Mouse (Mus musculus): ENCODE measurements around the gene Srsf3.

The Srsf3 gene

GRCm38 (mm10) chr17:29044925-29045319 is 12.5 kb downstream of the Srsf3 start:
- no peak for DNase-seq (ENCODE audit: low spot score in 2 of 2)

- peak in 1 of 2 experiments; percentile 47 for DNase-seq (ENCODE audit: low spot score in 2 of 2)
Observed at GRCm38 (mm10) chr17:29045741-29046530, 13.5 kb downstream of the Srsf3 start.

- DNase-seq (ENCODE audit: low spot score in 2 of 2), result no peak
Observed at GRCm38 (mm10) chr17:29046863-29047262, 14.4 kb downstream of the Srsf3 start.

GRCm38 (mm10) chr17:29047697-29048514 is 15.5 kb downstream of the Srsf3 start:
- no peak for DNase-seq (ENCODE audit: low spot score in 2 of 2)

GRCm38 (mm10) chr17:29048748-29049507 is 16.5 kb downstream of the Srsf3 start:
- DNase-seq (ENCODE audit: low spot score in 2 of 2), result peak; percentile 78 to 91

GRCm38 (mm10) chr17:29049508-29049889 is 17.1 kb downstream of the Srsf3 start:
- no peak for DNase-seq (ENCODE audit: low spot score in 2 of 2)

- DNase-seq (ENCODE audit: low spot score in 2 of 2), result no peak
Observed at GRCm38 (mm10) chr17:29049923-29050322, 17.5 kb downstream of the Srsf3 start.

- DNase-seq (ENCODE audit: low spot score in 2 of 2), result no peak
Observed at GRCm38 (mm10) chr17:29050791-29051190, 18.4 kb downstream of the Srsf3 start.

- DNase-seq (ENCODE audit: low spot score in 2 of 2), result no peak
Observed at GRCm38 (mm10) chr17:29053067-29053466, 20.6 kb downstream of the Srsf3 start.

GRCm38 (mm10) chr17:29053841-29054240 is 21.4 kb downstream of the Srsf3 start:
- peak in 1 of 2 experiments; percentile 66 for DNase-seq (ENCODE audit: low spot score in 2 of 2)

GRCm38 (mm10) chr17:29054429-29054828 is 22.0 kb downstream of the Srsf3 start:
- no peak for DNase-seq (ENCODE audit: low spot score in 2 of 2)

GRCm38 (mm10) chr17:29055586-29055985 is 23.2 kb downstream of the Srsf3 start:
- DNase-seq (ENCODE audit: low spot score in 2 of 2), result no peak

- DNase-seq (ENCODE audit: low spot score in 2 of 2), result no peak
Observed at GRCm38 (mm10) chr17:29056207-29056606, 23.8 kb downstream of the Srsf3 start.

- DNase-seq (ENCODE audit: low spot score in 2 of 2), result no peak
Observed at GRCm38 (mm10) chr17:29056699-29057151, 24.3 kb downstream of the Srsf3 start.

- DNase-seq (ENCODE audit: low spot score in 2 of 2), result no peak
Observed at GRCm38 (mm10) chr17:29057361-29057890, 25.0 kb downstream of the Srsf3 start.

GRCm38 (mm10) chr17:29057961-29058360 is 25.5 kb downstream of the Srsf3 start:
- no peak for DNase-seq (ENCODE audit: low spot score in 2 of 2)

- DNase-seq (ENCODE audit: low spot score in 2 of 2), result no peak
Observed at GRCm38 (mm10) chr17:29058487-29058886, 26.1 kb downstream of the Srsf3 start.

GRCm38 (mm10) chr17:29059581-29059980 is 27.2 kb downstream of the Srsf3 start:
- DNase-seq (ENCODE audit: low spot score in 2 of 2), result no peak

GRCm38 (mm10) chr17:29060946-29061345 is 28.5 kb downstream of the Srsf3 start:
- DNase-seq (ENCODE audit: low spot score in 2 of 2), result no peak

- DNase-seq (ENCODE audit: low spot score in 2 of 2), result no peak
Observed at GRCm38 (mm10) chr17:29062119-29063035, 29.9 kb downstream of the Srsf3 start.
